Mouse (Mus musculus): ENCODE measurements at regions not wholly inside any gene's neighbourhood (a gene's known extent, or its start where the extent isn't known, plus 50 kb on each side); places are given as distances from the start of the nearest gene placed in this dataset.
A peak's percentile ranks its signal among the peaks of the same experiment; 100 is the strongest.

GRCm38 (mm10) chr14:47857731-47858556 lies 209.7 kb downstream of the Ktn1 start:
- no peak for DNase-seq (ENCODE audit: low read depth, low spot score)

- no peak for DNase-seq (ENCODE audit: low read depth, low spot score)
These were observed 214.3 kb downstream of the Ktn1 start for GRCm38 (mm10) chr14:47862556-47862955.

GRCm38 (mm10) chr14:47863067-47863466 lies 214.8 kb downstream of the Ktn1 start:
- no peak for DNase-seq (ENCODE audit: low read depth, low spot score)

DNA sequence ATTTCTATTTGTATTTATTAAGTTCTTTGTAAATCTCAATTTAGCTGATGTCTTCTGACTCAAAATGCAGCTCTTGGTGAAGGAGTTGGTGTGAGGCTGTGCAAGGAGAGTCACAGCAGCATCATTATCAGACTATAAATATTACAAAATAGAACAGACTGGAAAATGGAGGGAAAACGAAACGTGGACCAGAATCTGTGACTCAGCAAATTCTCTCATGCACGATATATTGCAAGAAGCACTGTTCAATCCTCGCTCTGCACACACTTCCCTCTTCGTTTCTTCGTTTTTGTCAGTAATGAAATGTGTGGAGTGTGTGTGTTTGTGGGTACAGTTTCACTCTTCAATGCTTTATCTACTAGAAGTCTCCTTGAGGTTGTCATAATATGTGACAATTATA lies 215.5 kb downstream of the Ktn1 start:
- peak; percentile 18 for DNase-seq (ENCODE audit: low read depth, low spot score)

- DNase-seq (ENCODE audit: low read depth, low spot score) = no peak
These were observed 218.8 kb downstream of the Ktn1 start for GRCm38 (mm10) chr14:47867017-47867416.

DNA sequence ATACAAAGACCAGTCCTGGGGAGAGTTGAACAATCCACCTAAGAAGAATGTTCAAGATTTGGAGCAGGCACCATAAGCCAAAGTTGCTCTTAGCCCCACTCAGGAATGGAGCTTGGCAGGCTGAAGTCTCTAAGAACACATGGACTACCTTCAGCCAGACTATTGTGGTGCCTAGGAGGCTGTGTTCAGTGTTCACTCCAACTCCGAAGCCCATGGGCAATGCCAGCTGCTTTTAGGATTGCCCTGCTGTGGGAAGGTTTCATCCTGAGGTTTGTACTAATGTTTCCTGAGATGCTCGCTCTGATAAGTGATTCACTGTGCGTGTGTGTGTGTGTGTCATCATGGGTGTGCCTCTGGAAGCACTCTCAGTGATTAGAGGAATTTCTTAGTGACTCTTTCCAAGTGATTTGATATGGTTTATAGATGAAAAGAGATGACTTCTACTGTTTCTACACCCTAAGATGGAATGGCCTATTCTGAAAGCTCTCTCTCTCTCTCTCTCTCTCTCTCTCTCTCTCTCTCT lies 220.1 kb downstream of the Ktn1 start:
- no peak for DNase-seq (ENCODE audit: low read depth, low spot score)

- DNase-seq (ENCODE audit: low read depth, low spot score) = no peak
These were observed 228.3 kb downstream of the Ktn1 start for GRCm38 (mm10) chr14:47876585-47876984.

DNA sequence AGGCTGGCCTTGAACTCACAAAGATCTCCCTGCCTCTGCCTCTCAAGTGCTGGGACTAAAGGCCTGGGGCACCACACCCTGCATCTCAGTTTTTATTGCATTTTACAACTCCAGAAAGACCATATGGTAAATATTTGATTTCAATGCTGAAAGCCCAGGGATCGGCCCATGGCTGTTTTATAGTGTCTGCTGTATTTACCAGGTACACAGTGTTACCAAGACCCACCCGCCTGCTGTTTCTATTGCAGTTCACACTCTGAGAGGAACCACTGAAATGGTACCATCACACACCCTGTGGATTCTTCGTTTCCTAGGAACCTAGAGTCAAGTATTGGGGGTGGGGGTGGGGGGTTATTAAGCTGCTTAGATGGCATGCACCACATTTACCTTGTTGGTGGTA lies 228.9 kb downstream of the Ktn1 start:
- DNase-seq (ENCODE audit: low read depth, low spot score) = no peak

DNA sequence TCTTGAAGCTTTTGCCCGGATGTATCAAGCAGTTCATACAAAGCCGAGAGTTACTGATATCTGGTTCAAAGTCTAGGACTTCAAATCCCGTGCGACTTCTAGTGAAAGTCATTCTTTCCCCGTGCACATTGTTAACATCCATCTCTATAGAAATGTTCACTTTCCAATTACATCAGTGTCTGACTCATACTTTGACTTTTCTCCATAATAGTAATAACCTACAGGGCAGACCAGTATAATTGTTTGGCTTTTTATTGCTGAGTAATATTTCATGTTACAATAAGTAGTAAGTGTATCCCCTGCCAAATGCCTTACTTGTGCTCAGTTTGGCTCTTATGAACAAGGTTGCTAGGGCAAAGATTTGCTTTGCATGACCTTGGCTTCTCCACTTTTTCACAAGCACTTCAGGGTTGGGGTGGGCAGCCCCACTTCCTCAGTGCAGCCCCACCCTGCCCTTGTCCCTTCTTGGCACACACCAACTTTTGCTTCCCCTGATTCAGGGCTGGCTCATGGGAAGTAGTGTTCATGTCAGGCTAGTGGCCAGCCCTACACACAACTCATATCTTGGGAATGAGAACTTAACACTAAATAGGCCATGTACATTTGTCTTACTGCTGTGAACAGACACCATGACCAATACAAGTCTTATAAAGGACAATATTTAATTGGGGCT lies 229.7 kb downstream of the Ktn1 start:
- no peak for DNase-seq (ENCODE audit: low read depth, low spot score)

GRCm38 (mm10) chr14:47885326-47885725 lies 235.3 kb upstream of the Peli2 start:
- no peak for DNase-seq (ENCODE audit: low read depth, low spot score)

- no peak for DNase-seq (ENCODE audit: low read depth, low spot score)
These were observed 230.1 kb upstream of the Peli2 start for GRCm38 (mm10) chr14:47890251-47891198.

DNA sequence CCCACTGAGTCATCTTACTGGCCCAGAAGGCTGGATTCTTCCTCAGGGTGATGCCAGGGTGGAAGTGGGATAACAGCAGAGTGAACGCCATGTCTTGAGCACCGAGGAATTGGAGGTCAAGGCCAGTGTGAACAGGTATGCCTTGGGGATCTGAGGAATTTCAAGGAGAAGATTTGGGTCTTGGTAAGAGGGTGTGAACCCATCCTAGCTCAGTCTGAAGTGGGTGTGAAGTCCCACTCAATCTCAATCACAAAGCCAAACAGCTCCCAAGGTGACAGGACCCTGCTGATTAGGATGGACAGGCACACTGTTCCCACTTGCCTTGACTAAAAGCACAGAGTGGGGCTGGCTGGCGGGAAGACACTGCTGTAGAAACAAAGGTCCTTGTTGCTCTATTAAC lies 224.0 kb upstream of the Peli2 start:
- DNase-seq (ENCODE audit: low read depth, low spot score) = no peak

DNA sequence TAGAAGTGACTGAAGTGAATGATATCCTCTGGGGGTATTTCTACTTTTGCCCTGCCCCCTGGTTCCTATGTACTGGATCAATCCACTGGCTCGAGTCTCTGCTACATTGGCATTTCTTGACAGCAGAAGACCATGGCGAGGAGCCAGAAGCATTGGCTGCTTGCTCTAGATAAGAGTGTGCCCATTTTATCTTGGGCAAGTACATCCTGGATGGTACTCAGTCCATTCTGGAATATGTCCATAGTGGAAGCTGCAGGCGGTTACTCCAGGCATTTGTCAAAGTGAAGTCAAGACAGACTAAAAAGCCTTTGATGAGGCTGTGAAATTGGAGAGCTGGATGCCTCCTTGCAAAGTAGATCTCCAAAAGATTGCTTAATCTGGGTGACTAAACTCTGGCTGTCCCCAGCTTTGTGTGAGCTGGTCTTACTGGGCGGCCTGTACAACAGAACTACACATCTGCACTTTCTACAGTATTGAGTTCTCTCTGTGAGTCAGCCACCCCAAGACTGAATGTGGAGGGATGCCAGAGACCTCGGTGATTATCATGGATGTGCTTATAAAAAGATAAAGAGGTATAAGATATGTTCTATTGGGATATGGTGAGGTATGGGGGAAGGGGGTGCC lies 222.6 kb upstream of the Peli2 start:
- DNase-seq (ENCODE audit: low read depth, low spot score) = no peak

DNA sequence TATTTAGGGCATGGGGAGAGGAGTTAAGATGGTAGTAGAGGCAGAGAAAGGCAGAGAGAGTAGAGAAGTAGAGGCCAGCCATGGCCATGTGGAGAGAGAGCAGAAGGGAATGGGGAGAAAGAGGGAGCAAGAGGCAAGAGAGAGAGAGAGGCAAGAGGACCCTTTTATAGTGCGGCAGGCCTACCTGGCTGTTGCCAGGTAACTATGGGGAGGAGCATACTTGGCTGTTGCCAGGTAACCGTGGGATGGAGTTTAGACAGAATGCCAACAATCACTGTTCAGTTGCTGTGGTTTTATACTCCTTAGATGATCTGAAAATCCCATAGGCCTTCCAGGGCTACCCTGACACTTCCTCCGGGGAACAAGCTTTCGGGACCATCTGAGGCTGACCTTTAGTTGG lies 222.0 kb upstream of the Peli2 start:
- DNase-seq (ENCODE audit: low read depth, low spot score) = no peak

DNA sequence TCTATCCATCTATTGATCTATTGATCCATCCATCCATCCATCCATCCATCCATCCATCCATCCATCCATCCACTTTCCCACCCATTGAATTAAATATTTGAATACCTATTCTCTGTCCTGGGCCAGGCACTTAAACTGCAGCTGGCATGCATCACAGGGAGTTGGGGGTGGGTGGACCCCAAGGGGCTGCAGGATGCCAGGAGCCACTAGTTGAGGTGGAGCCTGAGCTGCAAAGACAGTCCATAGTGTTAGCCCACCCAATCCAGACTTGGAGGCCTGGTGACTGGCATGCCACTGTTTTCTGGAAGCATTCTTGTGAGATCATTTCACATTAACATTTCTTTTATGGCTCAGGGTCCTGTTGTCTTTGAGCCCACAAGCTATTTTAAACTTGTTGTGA lies 215.3 kb upstream of the Peli2 start:
- no peak for DNase-seq (ENCODE audit: low read depth, low spot score)

DNA sequence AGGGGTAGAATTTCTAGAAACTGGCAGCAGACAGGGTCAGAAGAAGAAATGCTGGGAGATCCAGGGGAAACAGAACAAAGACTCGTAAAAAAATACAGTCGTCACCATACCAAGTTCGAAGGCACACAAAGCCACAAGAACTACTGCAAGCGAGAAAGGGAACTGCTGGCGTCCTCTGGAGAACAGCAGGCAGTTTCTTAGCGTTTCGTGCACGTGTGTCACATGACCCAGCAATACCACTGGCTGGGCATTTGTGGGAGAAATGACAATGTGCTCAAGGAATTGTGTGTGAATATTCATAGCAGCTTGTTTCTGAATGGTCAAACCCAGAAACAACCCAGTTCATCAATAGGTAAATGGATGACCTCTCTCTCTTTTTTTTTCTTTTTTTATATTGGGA lies 211.5 kb upstream of the Peli2 start:
- no peak for DNase-seq (ENCODE audit: low read depth, low spot score)

GRCm38 (mm10) chr14:47910741-47911295 lies 209.8 kb upstream of the Peli2 start:
- no peak for DNase-seq (ENCODE audit: low read depth, low spot score)

- no peak for DNase-seq (ENCODE audit: low read depth, low spot score)
These were observed 208.8 kb upstream of the Peli2 start for GRCm38 (mm10) chr14:47911546-47912545.

GRCm38 (mm10) chr14:47915621-47916020 lies 205.0 kb upstream of the Peli2 start:
- DNase-seq (ENCODE audit: low read depth, low spot score) = no peak
